Mouse (Mus musculus): ENCODE measurements at regions not wholly inside any gene's neighbourhood (a gene's known extent, or its start where the extent isn't known, plus 50 kb on each side); places are given as distances from the start of the nearest gene placed in this dataset.

DNA sequence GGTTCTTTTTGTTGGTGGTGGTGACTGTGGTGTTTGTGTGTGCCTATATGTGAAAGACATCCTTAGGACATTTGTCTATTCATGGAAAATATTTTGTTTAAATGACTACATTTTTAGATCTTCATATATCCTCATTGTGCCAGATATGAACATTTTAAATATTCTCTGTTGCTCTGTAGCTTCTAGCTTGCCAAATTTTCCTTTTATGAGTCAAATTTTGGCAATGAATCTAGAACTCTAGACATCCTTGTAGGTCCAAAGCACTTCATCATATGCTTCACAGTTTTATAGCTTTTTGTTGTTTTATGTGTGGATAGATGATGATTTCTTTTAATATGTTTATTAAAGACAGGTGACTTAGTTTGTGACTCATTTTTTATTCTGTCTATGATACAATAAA is 229.4 kb upstream of the Ano5 start:
- DNase-seq (ENCODE audit: low read depth, low spot score) (no peak), ATAC-seq (no peak)
- no peaks in the 10 kb centered on the region for H3K27me3 ChIP-seq
- no peak for TF ChIP-seq CTCF (IDR thresholded peaks at IDR 0.05)
- ChIA-PET CTCF (interaction anchor here (1.4 to 6.1 kb wide), 2 partner anchors 11 to 30 kb away, joined by 3 to 48 read pairs; no protein-coding TSS in a partner anchor), POLR2A (interaction anchor here (0.6 kb wide), 1 partner anchor 194 kb away, joined by 4 read pairs; no protein-coding TSS in a partner anchor)
- in situ Hi-C loops (cut with MboI; ENCODE audit: low pct_unique_long_range_greater_than_20kb), result no loop called here

DNA sequence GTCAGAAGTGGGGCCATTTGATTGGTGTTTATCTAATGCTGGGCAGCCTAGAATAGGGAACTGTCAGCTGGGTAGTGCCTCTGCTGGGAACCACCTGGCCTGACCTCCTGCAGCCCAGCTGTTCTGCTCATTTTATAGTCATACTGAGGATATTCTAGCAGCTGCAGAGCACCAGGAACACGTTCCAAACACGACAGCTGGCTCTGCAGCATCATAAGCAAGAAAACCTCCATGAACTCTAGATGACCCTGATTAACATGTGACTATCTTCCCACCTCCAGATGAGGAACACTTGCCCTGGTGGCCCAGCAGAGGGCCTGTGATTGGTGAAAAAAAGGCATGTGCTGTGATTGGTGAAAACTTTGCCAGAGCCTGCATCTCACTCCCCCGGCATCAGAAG is 210.6 kb upstream of the Ano5 start:
- in situ Hi-C loops (cut with MboI; ENCODE audit: low pct_unique_long_range_greater_than_20kb), result no loop called here
- POLR2A ChIA-PET, result no interaction called here
- no peak for DNase-seq (ENCODE audit: low read depth, low spot score)
- CTCF ChIA-PET, result interaction anchor here (1.0 kb wide), 1 partner anchor 30 kb away, joined by 3 read pairs; no protein-coding TSS in a partner anchor
- H3K27me3 ChIP-seq, result no peaks in the 10 kb centered on the region
- ATAC-seq, result no peak
- no peak for TF ChIP-seq CTCF (IDR thresholded peaks at IDR 0.05)

DNA sequence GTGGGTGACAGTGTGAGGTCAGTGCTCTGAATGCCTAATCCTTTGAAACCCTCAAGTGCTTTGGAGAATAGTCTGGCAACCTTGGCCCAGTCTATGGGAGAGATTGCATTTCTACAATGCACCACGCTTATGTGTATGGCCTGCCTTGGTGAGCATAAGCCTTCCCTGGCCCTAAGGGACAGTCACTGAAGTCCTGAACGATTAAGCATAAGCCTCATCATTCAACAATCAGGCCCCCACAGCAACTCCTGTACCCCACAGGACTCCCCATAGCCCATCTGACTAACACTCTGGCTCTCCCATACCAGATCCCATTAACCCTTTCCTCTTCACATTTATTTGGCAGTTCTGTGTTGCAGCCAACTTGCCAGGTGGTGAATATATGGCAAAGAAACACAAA is 203.1 kb upstream of the Ano5 start:
- DNase-seq (ENCODE audit: low read depth, low spot score) (no peak), ATAC-seq (no peak)
- no peak for TF ChIP-seq CTCF (IDR thresholded peaks at IDR 0.05)
- no peaks in the 10 kb centered on the region for H3K27me3 ChIP-seq
- in situ Hi-C loops (cut with MboI; ENCODE audit: low pct_unique_long_range_greater_than_20kb), result no loop called here
- ChIA-PET POLR2A (no interaction called here), CTCF (no interaction called here)

- DNase-seq (ENCODE audit: low read depth, low spot score) (no peak), ATAC-seq (no peak)
- H3K27me3 ChIP-seq, result no peaks in the 10 kb centered on the region
- CTCF ChIA-PET, result no interaction called here
- POLR2A ChIA-PET, result no interaction called here
- in situ Hi-C loops (cut with MboI; ENCODE audit: low pct_unique_long_range_greater_than_20kb), result no loop called here
- TF ChIP-seq CTCF (IDR thresholded peaks at IDR 0.05), result no peak
Observed at GRCm38 (mm10) chr7:51310191-51310590, 200.6 kb upstream of the Ano5 start.

- no peak for TF ChIP-seq CTCF (IDR thresholded peaks at IDR 0.05)
- DNase-seq (ENCODE audit: low read depth, low spot score), result peak; percentile 87
- H3K27me3 ChIP-seq, result no peaks in the 10 kb centered on the region
- in situ Hi-C loops (cut with MboI; ENCODE audit: low pct_unique_long_range_greater_than_20kb), result no loop called here
- ChIA-PET CTCF (interaction anchor here (0.7 kb wide), 1 partner anchor 22 kb away, joined by 4 read pairs; no protein-coding TSS in a partner anchor), POLR2A (no interaction called here)
- ATAC-seq, result peak; percentile 97
Observed at GRCm38 (mm10) chr7:51339841-51340540, 170.8 kb upstream of the Ano5 start.

GRCm38 (mm10) chr7:51347521-51347920 is 163.3 kb upstream of the Ano5 start:
- CTCF ChIA-PET, result no interaction called here
- no peaks in the 10 kb centered on the region for H3K27me3 ChIP-seq
- in situ Hi-C loops (cut with MboI; ENCODE audit: low pct_unique_long_range_greater_than_20kb), result no loop called here
- no peak for TF ChIP-seq CTCF (IDR thresholded peaks at IDR 0.05)
- POLR2A ChIA-PET, result no interaction called here
- ATAC-seq, result no peak
- no peak for DNase-seq (ENCODE audit: low read depth, low spot score)

DNA sequence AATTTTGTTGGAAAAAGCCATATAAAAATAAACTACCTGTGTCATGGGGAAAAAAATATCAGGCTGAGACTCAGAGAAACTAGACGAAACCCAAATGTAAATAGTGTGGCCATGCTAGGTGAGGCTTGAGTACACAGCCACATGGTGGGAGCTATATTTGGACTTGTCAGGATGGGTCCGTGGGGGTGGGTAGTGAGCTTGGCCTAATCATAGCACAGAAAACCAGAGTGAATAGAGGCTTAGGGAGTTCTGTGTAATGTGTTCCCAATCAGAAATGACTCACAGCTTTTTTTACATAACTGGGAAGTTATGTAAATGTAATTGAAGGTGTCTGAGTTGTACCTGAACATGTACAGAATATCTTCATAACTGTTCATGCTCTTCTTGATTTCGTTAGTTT is 150.7 kb upstream of the Ano5 start:
- ChIA-PET POLR2A (no interaction called here), CTCF (no interaction called here)
- TF ChIP-seq CTCF (IDR thresholded peaks at IDR 0.05), result no peak
- ATAC-seq (no peak), DNase-seq (ENCODE audit: low read depth, low spot score) (no peak)
- in situ Hi-C loops (cut with MboI; ENCODE audit: low pct_unique_long_range_greater_than_20kb), result no loop called here
- no peaks in the 10 kb centered on the region for H3K27me3 ChIP-seq

DNA sequence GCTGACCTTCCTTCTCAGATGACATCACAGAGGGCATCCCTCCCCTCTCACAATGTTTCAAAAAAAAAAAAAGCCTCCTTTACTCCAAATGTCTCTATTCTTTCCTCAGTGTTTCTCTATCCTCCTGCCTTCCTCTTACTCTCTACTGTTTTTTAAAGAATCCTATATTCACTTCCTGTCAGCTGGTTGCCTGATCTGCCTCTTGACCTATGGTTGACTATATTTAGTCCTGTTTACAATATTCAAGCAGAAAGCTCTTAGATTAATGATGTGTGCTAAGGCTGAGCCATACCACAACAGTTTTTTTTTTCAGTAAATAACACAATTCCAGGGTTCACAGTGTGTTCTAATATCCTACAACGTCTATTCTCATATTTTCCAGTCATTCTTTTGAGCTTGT is 133.2 kb upstream of the Ano5 start:
- ATAC-seq, result no peak
- ChIA-PET CTCF (no interaction called here), POLR2A (no interaction called here)
- H3K27me3 ChIP-seq, result no peaks in the 10 kb centered on the region
- TF ChIP-seq CTCF (IDR thresholded peaks at IDR 0.05), result no peak
- no peak for DNase-seq (ENCODE audit: low read depth, low spot score)
- in situ Hi-C loops (cut with MboI; ENCODE audit: low pct_unique_long_range_greater_than_20kb), result no loop called here
